Mouse (Mus musculus) thymus, postnatal 0 days (tissue): ENCODE data around the gene Gad1. TPM values are rescaled to one million over a fixed set of nuclear protein-coding genes. Genes with fewer than 3 reads are reported as not detected.

Experiments
- DNase-seq: peaks from one replicate; pipeline ENCODE4 v3.0.0-alpha.2; 2015; ENCODE audit warnings: low spot score
- polyA plus RNA-seq: library from polyadenylated mRNA; unstranded; fragments of >200 nt; fragmentation: Nextera tagmentation; extraction: Ambion mirVana; gene quantifications from 2 replicates; pipeline ENCODE4 v1.2.1, GENCODE M21; 2015

The Gad1 gene
- polyA plus RNA-seq, 1 experiment from 2014 or later = 0.29 TPM

DNA sequence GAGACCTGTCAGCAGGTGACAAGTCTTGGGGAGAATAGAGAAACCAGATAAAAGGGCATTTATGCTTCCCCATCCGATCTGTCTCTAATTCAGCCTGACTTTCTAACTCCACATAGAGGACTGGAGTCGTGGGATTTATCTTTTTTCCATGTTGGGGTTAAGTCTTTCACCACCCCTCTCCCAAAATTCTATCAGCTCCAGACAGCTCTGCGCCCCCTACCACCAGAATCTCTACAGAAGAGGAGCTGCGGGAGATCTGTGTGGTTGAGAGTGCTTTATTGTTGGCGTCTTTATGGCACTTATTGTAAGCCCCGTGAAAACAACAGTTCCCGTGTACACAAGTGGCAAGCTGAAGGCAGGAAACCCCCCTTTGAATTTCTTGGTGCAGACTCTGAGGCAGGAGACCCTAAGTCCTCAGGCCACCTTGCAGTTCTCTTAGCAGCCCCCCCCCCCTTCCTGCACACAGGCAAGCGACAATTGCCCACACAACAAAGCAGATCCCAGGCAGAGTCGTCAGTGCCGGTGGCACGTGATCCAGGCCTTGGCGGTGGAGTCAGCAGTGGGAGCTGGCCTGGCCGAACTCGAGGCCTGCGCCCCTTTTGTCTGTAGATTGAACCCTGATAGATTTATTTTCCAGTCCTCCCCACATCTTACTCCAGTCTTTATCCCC is 11.9 kb downstream of the Gad1 start:
- DNase-seq = no peak

DNA sequence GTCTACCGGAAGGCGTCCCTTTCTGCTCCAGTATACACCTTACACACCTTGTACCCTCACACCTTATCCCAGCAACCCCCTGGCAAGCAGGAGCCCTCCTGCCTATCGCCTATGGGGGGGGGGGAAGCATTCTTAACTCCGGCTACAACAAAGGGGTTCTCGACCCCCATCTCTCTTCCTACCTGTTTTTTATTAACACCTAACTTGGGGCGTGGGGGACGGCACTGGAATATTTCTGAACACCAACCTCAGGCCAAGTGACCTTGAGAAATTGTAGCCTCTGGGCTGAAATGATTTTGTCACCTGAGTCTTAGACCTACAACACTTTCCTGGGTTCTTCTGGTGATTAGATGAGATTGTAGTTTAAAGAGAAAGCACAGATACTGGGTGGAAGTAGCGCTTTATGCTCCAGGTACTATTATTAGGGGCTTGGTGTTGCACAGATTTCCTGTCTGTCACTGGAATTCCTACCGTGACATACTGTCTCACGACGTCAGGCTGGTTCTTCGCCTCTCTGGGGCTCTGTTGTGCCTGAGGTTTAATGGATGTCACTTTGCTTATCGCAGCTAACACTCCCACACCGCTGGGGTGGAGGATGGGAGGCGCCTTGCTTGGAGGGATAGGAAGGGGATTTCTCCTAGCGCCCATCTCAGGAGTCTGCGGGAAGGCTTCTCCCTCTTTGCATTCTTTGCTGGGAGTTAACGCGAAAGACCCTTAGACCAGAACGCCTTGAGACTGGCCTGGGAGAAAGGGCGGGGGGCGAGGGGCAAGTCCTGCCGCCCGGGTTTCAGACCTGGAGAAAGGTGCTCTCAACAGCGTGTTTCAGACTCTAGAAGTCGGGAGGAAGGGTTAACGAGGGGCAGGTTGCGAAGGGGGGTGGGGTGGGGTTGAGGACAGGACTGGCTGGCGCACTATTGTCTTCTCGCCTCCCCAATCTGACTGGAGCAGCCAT is 13.1 kb downstream of the Gad1 start:
- no peak for DNase-seq

DNA sequence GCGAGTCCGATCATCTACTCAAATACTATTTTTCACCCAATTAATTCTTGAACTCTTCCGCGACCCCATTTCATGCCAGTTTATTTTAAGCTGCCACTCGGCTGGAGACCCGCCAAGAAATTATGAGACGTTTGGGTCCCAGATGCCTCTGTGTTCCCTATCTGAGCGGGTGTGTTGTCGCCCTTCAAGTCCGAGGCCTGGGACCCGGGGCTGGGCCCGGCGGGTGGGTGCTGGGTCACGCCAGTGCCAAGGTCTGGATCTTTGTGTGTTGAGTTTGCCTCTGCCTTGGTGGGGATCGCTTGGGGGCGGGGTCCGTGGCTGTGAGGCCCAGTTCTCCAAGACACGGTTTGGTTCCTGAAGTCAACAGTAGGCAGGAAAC is 13.7 kb downstream of the Gad1 start:
- DNase-seq = no peak

DNA sequence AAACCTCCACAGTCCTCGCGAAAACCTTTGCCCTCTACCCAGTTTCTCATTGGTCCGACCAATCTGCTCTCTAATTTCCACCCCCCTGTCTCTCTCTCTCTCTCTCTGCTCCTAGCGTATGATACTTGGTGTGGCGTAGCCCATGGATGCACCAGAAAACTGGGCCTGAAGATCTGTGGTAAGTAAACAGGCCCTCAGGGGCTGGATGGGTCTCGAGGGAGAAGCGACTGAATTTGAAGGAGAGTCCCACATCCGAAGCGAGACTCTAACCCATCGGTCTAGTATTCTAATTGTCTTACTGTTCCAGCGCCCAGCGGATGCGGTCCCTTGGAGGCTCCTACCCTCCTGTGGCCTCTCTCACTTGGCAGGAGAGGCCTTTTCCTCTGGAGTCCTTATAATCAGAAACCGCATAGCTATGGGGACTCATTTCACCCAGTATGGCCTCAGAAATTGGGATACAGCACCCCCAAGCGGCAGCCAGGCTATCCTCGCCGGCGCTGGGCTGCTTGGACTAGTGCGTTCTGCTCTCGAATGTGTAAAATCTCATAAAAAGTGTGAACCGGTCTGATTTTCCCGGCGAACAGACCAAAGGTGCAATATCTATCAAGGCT is 14.3 kb downstream of the Gad1 start:
- DNase-seq = no peak

DNA sequence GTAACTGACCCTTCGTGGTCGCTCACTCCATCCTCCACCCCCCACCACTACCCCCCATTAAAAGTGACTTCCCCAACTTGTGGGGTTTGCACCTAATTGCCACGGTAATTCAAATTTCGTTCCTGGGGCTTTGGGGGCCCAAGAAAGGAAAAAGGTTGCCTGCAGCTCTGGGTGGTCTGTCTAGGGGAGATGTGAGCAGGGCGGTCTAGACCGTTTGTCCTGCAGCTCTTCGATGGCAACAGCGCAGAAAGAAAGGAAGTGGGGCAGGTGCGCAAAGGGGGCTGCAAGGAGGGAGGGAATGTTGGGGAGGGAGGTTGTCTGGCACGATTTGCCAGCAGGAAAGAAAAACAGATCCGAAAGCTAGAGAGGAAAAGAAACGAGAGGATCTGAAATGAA is 14.8 kb downstream of the Gad1 start:
- no peak for DNase-seq

DNA sequence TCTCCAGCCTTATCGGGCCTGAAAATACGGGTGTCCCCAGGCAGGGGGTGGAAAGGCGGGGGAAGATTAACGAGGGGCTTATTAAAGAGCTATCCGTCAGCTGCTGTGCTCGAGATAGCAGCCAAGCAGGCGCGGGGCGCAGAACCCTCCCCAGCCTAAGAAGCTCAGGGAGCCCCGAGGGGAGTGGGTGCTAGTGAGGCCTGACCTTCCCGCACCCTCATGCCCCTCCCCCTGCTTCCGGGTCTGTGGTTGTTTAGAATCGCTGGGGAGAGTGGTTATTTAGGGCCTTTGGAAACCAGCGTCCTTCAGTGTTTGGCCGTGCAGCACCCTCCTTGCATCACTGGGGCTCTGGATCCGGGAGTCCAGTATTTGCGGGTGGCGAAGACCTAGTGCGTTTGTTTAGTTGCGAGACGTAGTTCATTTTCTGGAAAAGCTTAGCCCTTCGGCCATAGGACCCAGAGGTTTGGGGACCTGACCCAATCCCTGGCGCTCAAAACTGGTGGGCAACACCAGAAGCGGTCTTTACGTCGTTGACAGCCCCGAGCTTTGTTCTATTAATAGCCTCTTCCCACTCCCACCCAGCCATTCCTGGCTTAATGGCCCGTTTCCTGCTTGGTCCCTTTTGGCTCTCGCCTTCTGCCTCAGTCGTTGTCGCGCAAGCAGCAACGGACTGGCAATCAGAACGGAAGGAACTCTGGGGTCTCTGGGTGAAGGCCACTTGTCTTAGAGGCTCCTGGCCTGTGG is 15.5 kb downstream of the Gad1 start:
- DNase-seq = no peak

DNA sequence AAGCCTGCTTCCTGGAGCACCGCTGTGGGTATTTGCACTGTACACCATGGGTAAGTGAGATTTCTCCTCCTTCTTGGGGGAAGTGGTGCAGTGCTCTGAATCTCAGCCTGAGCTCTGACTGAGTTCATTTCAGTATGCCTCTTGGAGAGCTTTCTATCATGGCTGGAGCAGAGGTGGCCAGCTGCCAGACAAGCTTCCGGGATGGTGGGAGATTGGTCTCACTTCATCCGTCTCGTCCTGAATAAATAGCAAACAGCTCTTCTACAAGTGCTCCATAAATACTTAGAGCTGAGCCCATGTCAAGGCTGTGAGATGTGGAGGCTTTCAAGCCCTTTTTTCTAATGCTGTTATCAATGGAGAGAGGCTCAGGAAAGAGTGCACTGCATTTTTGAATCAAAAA is 18.8 kb downstream of the Gad1 start:
- DNase-seq = no peak

DNA sequence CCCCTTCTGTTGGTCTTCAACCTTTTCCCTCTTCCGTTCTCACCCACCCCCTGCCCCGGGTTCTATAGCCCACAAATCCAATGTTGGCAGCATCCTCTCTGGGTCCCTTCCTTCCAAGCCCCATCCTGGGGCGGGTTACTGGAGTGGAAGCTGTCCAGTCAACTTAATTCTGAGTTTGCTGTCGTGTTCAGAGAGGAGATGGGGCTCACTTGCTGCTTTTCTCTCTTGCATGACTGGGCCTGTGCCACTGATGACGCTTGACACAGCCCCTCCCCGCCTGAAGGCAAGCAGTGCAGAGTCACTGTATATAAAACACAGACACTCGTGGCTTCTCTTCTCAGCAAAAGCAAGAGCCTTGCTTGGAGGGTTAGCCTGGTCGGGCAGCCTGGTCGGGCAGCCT is 19.4 kb downstream of the Gad1 start:
- DNase-seq = no peak

DNA sequence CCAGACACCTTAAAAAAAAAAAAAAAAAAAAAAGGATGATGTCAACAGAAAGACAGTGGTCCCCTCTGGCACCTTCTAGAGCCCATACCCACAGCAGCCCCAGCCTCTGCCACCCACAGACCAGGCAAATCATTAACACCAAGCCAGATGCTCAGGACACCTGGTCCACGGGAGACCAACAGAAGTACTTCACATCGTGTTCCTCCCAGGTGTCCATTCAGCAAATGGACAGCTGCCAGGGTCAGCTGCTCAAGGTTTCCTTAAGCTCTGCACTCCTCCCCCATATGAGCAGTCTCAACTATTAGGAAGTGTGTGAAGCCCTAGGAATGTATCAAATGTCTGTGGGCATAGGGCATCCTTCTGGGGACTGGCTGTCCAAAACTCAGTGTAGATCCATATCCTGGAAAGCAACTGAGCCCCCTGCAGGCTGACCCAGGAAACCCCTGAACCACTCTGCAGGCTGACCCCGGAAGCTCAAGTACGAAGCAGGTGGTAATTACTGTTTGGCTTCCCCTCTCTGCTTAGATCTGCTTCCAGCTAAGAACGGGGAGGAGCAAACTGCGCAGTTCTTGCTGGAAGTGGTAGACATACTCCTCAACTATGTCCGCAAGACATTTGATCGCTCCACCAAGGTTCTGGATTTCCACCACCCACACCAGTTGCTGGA is 20.8 kb downstream of the Gad1 start:
- DNase-seq = no peak

DNA sequence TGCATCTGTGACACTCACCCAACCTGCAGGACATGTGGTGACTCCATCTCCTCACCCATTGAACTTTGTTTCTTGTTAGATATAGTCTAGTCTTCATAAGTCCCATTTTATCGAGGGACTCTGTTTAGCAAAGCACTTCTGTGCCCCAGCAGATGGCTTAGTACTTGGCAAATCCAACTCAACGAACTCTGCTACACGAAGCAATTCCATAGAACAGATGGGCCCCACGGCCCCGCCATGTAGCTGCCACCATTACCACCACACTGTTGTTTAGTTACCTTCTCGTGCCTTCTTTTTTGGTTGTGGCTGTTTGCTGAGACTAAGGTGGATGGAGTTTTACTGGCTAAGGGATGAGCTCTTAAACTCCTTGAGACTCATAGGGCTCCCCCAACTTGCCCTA is 35.3 kb downstream of the Gad1 start:
- DNase-seq = no peak

DNA sequence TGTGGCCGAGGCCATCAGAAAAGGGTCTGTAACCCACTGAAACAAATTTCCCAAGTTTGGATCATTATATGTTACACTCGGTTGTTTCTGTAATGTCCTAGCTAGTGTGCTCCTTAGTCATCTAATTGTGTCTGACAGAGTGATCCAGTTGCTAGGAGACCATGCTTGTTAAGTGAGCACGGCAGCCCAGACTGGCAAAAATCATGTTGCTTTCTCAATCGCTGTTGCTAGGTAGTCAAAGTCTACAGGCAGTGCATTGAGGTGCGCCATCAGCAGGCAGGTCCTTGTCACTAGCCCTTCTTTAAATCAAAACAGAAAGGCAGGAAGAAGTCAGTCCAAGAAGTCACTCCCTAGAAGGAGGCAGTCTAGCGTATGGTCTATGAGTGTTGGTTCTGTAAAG is 39.6 kb downstream of the Gad1 start:
- DNase-seq = no peak

DNA sequence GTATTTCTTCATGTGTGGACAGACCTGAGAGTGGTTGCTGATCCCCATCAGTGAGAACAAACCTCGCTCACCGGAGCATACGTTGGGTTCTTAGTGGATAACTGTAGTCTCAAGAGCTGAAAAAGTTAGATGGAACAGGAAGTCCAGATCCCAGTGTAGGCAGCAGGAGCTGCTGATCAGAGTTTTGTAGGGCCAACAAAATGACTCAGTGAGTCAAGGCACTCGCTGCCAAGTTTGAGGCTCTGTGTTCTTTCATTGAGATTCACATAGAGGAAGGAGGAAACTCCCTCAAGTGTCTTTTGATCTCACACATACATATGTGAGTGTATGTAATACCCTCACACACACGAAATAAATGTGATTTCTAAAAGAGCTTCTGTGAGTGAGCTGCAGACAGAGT is 40.8 kb downstream of the Gad1 start:
- DNase-seq = no peak

DNA sequence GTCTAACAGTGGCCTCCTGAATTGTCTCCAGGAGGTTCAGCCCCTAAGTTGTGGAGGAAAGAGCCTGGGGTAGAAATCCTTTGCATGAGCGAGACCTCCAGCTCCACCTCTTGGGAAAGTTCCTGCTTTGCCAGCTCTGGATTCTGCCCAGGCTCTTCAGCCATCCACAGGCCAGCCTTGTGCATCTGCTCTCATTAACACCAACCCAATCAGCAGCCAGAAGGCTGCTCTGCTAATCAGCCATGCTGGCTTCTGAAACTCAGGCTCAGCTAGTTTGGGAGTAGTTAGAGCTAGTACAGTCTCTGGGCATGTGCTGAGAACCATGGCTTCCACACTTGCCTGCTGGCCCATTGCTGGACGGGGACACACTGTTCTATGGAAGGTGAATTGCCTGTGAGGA is 43.0 kb downstream of the Gad1 start:
- no peak for DNase-seq

DNA sequence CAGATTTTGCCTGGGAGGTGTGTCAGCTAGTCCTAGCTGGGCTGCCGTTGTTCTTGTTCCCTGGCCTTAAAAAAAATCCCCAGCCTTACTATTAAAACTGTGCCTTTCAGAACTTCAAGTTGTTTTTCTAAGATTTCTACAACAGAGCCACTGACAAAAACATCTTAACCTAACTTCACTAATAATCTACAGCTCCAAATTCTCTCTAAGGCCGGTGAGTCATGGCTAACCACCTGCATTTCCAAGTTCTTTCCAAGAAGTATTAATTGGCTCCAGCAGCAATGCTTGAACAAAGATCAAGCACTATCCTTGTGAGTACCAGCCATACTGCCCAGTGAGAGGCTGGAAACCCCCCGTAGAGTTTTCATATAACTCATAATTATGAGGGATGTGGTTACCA is 56.9 kb downstream of the Gad1 start:
- DNase-seq = no peak

DNA sequence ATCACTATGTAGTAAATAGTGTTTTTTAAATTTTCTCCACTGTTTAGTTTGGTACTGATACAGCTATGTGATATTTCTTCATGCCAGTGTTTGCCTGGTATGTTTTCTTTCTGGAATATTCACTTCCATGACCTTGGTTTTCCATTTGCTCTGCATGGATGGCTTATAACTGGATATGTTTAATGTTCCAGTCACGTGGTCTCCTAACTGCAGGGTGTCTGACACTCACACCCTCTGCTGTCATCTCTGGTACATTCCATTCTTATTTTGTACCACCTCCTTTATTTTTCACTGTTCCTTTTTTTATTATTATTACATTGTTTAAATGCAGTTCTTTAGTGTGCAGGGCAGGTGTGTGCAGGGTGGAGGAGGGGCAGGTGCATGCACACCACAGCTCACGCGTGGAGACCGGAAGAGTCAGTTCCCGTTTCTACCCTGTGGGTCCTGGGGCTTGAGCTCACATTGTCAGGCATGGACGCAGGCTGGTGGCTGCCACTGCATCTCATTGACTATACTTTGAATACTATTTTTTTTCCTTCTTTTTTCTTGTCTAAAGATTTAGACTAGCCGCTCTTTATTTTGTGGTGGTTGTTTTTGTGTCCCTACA is 62.0 kb downstream of the Gad1 start:
- DNase-seq = no peak

DNA sequence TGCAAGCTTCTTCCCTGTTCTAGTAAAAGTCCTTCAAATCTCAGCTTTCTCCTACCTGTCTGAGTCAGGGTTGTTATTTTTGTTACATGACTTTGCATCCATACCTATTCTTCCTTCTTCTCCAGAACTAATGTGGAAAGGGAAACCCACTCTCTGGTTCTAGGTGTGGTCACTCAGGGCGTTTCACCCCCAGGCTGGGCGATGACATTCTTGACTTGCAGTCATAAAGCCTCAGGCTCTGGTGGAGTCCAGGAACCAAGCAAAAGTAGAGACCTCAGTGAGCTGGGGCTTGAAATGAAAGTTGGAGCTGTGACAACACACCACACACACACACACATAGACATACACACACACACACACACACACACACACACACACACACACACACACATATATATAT is 63.2 kb downstream of the Gad1 start:
- DNase-seq = no peak

DNA sequence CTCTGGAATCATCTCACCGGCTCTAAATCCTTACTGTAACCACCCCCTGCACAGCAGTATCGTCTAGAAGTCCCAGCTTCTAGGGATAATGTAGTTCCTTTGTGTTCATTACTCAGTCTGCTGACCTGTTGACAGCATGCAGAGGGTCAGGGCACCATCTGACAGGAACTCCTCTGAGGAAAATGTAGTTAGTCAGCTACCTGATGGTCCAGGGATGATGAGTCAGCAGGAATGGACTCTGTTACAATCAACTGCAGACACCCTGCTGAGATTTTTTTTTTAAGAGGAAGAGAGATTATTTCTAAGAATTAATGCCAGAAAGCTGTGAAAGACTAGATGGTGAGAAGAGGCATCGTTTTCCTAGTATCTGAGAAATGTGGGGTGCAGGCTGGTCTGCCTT is 63.7 kb downstream of the Gad1 start:
- DNase-seq = no peak

DNA sequence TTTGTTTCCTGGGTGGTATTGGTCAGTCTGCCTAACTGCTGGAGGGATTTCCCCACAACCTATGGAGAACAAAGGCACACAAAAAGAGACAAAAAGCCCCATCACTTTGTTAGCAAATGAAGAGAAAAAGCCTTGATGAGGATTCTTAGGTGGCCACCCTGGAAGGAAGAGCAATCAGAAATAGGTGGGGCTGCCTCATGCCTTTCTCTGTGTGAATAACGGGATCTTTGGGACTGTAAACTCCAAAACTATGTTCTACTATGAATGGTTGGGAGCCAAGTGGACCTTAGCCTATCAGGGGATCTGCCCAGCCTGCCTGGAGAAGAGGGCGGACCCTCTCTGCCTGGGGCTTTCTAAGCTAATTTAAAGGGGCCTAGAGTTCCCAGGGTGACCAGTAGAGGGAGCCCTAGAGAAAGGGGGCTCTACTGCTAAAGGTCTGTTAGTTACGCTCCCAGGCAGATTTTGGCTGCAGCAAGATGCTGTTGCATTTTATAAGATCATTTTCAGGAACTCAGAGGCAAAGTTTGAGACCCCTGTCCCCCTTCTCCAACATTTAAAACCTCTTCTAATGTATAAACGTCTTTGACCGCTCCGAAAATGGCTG is 66.5 kb downstream of the Gad1 start:
- no peak for DNase-seq

DNA sequence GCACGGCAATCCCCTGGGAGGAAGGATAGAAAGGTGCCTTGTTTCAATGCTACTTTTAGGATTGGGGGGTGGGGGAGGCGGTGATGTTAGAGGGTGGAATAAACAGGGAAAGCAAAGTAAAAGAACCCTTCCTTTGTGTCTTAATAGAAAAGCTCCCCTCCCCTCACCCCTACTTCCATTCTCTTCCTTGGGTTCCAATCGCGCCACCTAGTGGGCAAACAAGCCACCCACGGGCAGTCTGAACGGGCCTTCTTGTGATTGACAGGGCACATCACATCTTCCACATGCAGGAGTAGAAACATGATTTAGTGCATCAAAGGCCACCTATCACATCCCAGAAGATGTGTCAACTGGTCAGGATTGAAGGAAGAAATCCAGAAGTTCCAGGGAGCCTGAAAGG is 67.4 kb downstream of the Gad1 start:
- peak; percentile 64 for DNase-seq

DNA sequence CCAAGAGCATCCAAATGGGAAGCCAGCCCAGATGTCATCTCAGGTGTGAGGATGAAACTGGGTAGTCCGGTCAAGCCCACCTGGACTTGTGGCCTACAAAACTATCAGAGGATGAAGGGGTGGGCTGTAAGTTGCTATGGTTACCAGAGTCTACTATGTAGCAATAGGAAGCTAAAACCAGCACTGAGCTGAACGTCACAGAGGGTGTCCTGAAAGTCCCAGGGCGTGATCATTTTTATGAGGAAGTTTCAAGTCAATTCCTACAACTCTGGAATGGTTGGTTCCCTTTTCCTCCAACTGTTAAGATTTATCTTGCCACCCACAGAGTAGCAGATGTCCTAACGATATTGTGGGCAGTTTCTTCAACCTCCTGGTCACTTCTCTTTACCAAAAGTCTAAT is 69.4 kb downstream of the Gad1 start:
- DNase-seq = no peak
